Mouse (Mus musculus): ENCODE data around the gene Clint1. TPM values are rescaled to one million over a fixed set of nuclear protein-coding genes. Genes with fewer than 3 reads are reported as not detected.
"Not testable (repeated sequence)": the region's sequence is repeated elsewhere in the genome, so short reads cannot be mapped to it uniquely, and the experiment has no call there.

Gene Clint1
- total and polyA plus RNA-seq, 2 experiments from 2014 or later, result 30.1 to 32.3 TPM

GRCm38 (mm10) chr11:45876036-45876435, 24.2 kb downstream of the Clint1 start:
- Histone ChIP-seq H3K9me3 (replicated peaks; ENCODE audit: control insufficient read depth, low read length) (no peaks in the 10 kb centered on the region), H3K9ac (replicated peaks; ENCODE audit: low read depth, low read length) (no peak overlapping the region), H3K27ac (ENCODE audit: low read depth) (no peak overlapping the region), H3K27me3 (ENCODE audit: control insufficient read depth, insufficient read depth, low read length) (no peaks in the 10 kb centered on the region), H3K36me3 (replicated peaks; ENCODE audit: control insufficient read depth, insufficient read depth, low read length) (no peaks in the 10 kb centered on the region), H3K4me1 (ENCODE audit: control insufficient read depth, insufficient read depth) (peaks cover 6% of the 10 kb centered on the region; the same call in 1 of the 2 replicates), H3K4me2 (ENCODE audit: low read depth, low read length) (no peak overlapping the region), H3K4me3 (ENCODE audit: low read depth, low read length) (no peak overlapping the region)
- WGBS, result 53% methylated on average over 2 of the region's 2 CpGs
- no peak for TF ChIP-seq CTCF (IDR thresholded peaks at IDR 0.05; ENCODE audit: low read depth)
- TF ChIP-seq EP300 (IDR thresholded peaks at IDR 0.05; ENCODE audit: low read depth), result no peak
- 0 out of 2 replicates have a peak, but pooled peaks have one; percentile 17 for ATAC-seq (ENCODE audit: insufficient read depth, low read depth)
- DNase-seq (ENCODE audit: low spot score), result no peak

- not testable (repeated sequence) for H3K9me3 ChIP-seq (replicated peaks; ENCODE audit: control insufficient read depth, low read length); H3K27me3 ChIP-seq (ENCODE audit: control insufficient read depth, insufficient read depth, low read length); H3K36me3 ChIP-seq (replicated peaks; ENCODE audit: control insufficient read depth, insufficient read depth, low read length); ATAC-seq (ENCODE audit: insufficient read depth, low read depth); H3K4me2 ChIP-seq (ENCODE audit: low read depth, low read length); H3K27ac ChIP-seq (ENCODE audit: low read depth); H3K9ac ChIP-seq (replicated peaks; ENCODE audit: low read depth, low read length); DNase-seq (ENCODE audit: low spot score); H3K4me3 ChIP-seq (ENCODE audit: low read depth, low read length)
- H3K4me1 ChIP-seq (ENCODE audit: control insufficient read depth, insufficient read depth), result peaks cover 22% of the 10 kb centered on the region
- WGBS, result 32% methylated on average over 4 of the region's 4 CpGs
Observed at GRCm38 (mm10) chr11:45879366-45879765, 27.5 kb downstream of the Clint1 start.

- no peak for TF ChIP-seq EP300 (IDR thresholded peaks at IDR 0.05; ENCODE audit: low read depth)
- TF ChIP-seq CTCF (IDR thresholded peaks at IDR 0.05; ENCODE audit: low read depth), result peak; percentile 61
- 53% methylated on average over 6 of the region's 6 CpGs for WGBS
- peaks cover 19% of the 10 kb centered on the region for H3K4me1 ChIP-seq (ENCODE audit: control insufficient read depth, insufficient read depth)
- H3K9me3 ChIP-seq (replicated peaks; ENCODE audit: control insufficient read depth, low read length), result no peaks in the 10 kb centered on the region
- peaks cover 11% of the 10 kb centered on the region; the same call in 1 of the 2 replicates for H3K36me3 ChIP-seq (replicated peaks; ENCODE audit: control insufficient read depth, insufficient read depth, low read length)
- no peak overlapping the region for H3K4me3 ChIP-seq (ENCODE audit: low read depth, low read length)
- no peaks in the 10 kb centered on the region for H3K27me3 ChIP-seq (ENCODE audit: control insufficient read depth, insufficient read depth, low read length)
- peak; percentile 80 for DNase-seq (ENCODE audit: low spot score)
- ATAC-seq (ENCODE audit: insufficient read depth, low read depth), result no peak
- H3K9ac ChIP-seq (replicated peaks; ENCODE audit: low read depth, low read length), result no peak overlapping the region
- H3K27ac ChIP-seq (ENCODE audit: low read depth), result peak overlapping the region; percentile 12; the same call in 1 of the 2 replicates
- no peak overlapping the region for H3K4me2 ChIP-seq (ENCODE audit: low read depth, low read length)
Observed at GRCm38 (mm10) chr11:45881026-45881682, 29.3 kb downstream of the Clint1 start.

- 16% methylated on average over 5 of the region's 5 CpGs for WGBS
- no peak for ATAC-seq (ENCODE audit: insufficient read depth, low read depth)
- no peak overlapping the region for H3K4me3 ChIP-seq (ENCODE audit: low read depth, low read length)
- peaks cover 19% of the 10 kb centered on the region for H3K4me1 ChIP-seq (ENCODE audit: control insufficient read depth, insufficient read depth)
- peak; percentile 40 for DNase-seq (ENCODE audit: low spot score)
- peaks cover 16% of the 10 kb centered on the region for H3K36me3 ChIP-seq (replicated peaks; ENCODE audit: control insufficient read depth, insufficient read depth, low read length)
- H3K27me3 ChIP-seq (ENCODE audit: control insufficient read depth, insufficient read depth, low read length), result no peaks in the 10 kb centered on the region
- H3K4me2 ChIP-seq (ENCODE audit: low read depth, low read length), result no peak overlapping the region
- TF ChIP-seq EP300 (IDR thresholded peaks at IDR 0.05; ENCODE audit: low read depth), result no peak
- TF ChIP-seq CTCF (IDR thresholded peaks at IDR 0.05; ENCODE audit: low read depth), result no peak
- H3K27ac ChIP-seq (ENCODE audit: low read depth), result peak overlapping the region; percentile 12; the same call in 1 of the 2 replicates
- no peaks in the 10 kb centered on the region for H3K9me3 ChIP-seq (replicated peaks; ENCODE audit: control insufficient read depth, low read length)
- H3K9ac ChIP-seq (replicated peaks; ENCODE audit: low read depth, low read length), result no peak overlapping the region
Observed at GRCm38 (mm10) chr11:45881683-45882068, 29.8 kb downstream of the Clint1 start.

GRCm38 (mm10) chr11:45883270-45883931, 31.6 kb downstream of the Clint1 start:
- ATAC-seq (ENCODE audit: insufficient read depth, low read depth), result no peak
- H3K9ac ChIP-seq (replicated peaks; ENCODE audit: low read depth, low read length), result no peak overlapping the region
- WGBS, result 15% methylated on average over 8 of the region's 8 CpGs

More at GRCm38 (mm10) chr11:45883270-45883931, 31.6 kb downstream of the Clint1 start:
- no peak overlapping the region for H3K27ac ChIP-seq (ENCODE audit: low read depth)
- peak overlapping the region; percentile 38 for H3K4me2 ChIP-seq (ENCODE audit: low read depth, low read length)
- peaks cover 19% of the 10 kb centered on the region for H3K4me1 ChIP-seq (ENCODE audit: control insufficient read depth, insufficient read depth)
- H3K4me3 ChIP-seq (ENCODE audit: low read depth, low read length), result no peak overlapping the region
- H3K36me3 ChIP-seq (replicated peaks; ENCODE audit: control insufficient read depth, insufficient read depth, low read length), result peaks cover 33% of the 10 kb centered on the region
- no peak for DNase-seq (ENCODE audit: low spot score)
- TF ChIP-seq EP300 (IDR thresholded peaks at IDR 0.05; ENCODE audit: low read depth) (no peak), CTCF (IDR thresholded peaks at IDR 0.05; ENCODE audit: low read depth) (no peak)
- no peaks in the 10 kb centered on the region for H3K9me3 ChIP-seq (replicated peaks; ENCODE audit: control insufficient read depth, low read length)
- no peaks in the 10 kb centered on the region for H3K27me3 ChIP-seq (ENCODE audit: control insufficient read depth, insufficient read depth, low read length)

Data from heart, postnatal 0 days (tissue).